Mouse (Mus musculus) urinary bladder, postnatal 25 days (tissue): ENCODE data around the gene Tmsb15l.
"Not testable (repeated sequence)": the region's sequence is repeated elsewhere in the genome, so short reads cannot be mapped to it uniquely, and the experiment has no call there.

Experiments
- DNase-seq: peaks from one replicate; pipeline ENCODE4 v3.0.0; 2022; ENCODE audit warnings: low spot score

Tmsb15l gene

GRCm38 (mm10) chrX:136976424-136977084 is at the start of gene Tmsb15l, which contains the start of gene Tmsb15b1:
Tmsb15l (minus strand) TSS chrX:136976869.
Tmsb15b1 (minus strand) TSS chrX:136976874.
- no peak for DNase-seq

DNA sequence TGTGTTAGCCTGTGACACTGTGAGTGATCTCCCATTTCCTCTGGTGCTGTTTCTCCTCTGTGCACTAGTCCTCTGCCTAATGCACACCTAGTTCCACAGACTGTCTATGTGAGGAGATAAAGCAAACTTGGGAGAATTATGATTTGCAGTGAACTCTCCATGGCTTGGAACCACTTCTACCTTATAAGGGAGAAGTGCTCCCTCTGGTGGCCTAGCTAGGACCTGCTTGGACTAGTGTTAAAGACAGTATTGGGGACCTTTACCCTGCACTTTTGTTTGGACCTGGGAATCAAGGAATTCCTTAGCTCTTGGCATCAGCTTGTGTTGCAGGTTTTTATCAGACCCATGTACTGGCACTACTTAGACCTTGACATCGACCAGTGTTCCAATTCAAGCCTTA is 42.6 kb upstream of the Tmsb15l start:
- DNase-seq: peak; percentile 41

DNA sequence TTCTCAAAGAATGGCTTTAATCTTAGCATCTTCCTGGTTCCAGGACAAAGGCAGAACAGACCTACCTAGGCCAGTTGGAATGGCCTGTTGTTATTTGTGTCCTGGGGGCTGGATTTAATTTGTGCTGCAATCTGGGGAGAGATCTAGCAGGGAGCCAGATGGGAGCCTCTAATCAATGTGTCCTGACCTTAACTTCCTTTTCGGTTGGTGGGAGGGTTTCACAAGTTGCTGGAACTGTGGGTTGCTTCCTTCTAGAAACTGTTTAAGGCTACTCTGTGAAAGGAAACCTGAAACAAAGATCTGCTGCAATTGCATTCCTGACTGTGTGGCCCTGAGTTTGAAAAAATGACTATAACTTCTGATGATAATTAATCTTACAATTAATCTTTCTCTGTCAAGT is 41.0 kb upstream of the Tmsb15l start:
- DNase-seq: no peak

- no peak for DNase-seq
Measured at GRCm38 (mm10) chrX:137015099-137015709, 38.5 kb upstream of the Tmsb15l start.

- no peak for DNase-seq
Measured at GRCm38 (mm10) chrX:136996256-136996655, 19.6 kb upstream of the Tmsb15l start.

GRCm38 (mm10) chrX:136993641-136994040 is 17.0 kb upstream of the Tmsb15l start:
- no peak for DNase-seq

DNA sequence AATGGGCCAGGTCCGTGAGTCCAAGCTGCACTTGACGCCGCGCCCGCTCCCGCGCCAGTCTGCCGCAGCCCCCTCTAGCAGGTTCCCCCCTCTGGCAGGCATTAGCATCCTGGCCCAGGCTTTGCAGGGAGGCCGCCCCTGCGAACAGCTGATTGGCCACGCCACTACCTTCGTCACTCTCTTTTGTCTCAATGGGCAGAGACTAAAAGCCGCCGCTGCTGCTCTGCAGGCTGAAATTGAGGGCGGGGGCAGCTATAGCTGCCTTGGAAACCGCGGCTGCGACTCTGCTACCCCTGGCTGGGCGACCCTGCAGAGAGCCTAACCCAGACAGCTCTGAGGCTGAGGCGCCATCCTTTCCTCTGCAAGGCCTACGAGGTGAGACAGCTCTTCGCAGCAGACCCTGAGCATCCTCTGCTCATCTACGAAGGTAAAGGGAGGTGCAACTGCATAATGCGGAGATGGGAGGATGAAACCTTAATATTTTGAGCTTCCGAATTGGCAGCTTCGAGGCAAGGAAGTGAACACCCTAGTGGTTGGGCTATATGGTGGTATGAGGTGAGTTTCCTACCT is 16.4 kb upstream of the Tmsb15l start, which contains the start of gene Zcchc18:
Gene Zcchc18, plus strand, starts transcription at position 178 of the 570 bp plus-strand sequence.
- DNase-seq: no peak

DNA sequence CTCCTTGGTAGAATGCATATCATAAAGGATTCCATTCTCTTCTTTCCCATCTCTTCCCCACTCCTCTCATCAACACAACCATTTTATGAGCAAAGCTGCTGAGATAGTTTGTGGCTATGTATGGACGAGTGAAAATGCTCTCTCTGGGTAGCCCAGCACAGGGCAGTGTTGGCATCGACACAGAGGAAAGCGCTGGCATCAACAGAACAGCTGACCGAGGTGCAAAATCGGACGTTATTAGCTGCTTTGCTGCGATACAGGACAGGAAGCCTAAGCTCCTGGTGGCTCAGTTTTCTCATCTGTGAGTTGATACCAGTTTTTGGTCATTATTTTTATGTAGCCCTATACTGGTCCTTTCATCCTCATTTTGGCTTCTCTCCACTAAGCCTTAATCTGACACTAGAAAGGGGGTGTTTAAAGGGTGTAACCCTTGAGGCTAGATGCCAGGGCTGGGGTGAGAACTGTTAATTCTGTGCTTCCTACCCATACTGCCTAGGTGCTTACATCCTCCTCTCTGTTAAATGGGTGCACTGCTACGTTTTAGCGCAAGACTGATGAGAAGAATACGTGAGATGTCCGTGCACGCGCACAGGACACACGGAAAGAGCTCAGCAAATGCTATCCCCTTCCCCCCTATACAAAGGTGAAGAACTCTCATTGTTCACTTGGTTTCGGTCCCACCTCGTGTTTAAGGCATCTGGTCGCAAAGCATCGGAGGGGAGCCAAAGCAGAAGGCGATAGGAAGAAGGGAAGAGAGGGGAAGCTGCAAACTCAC is 15.7 kb upstream of the Tmsb15l start:
- no peak for DNase-seq

DNA sequence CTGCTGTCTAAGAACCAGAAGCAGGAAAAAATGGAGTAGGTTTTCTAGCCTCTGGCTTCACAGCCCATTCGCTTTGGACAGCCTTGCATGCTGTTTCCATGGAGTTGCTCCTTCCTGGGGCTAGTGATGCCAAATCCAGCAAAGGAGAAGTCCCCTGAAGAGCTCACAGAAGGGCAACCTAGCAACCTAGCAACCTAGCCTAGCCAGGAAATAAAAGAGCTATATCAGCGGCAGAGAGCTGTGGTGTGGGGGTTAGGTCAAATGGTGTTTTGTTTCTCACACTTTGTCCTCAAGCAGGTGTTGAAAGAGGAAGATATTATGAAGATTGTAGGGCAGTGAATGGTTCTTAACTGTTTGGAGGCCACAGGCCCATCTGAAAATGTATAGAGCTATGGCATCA is 14.6 kb upstream of the Tmsb15l start:
- no peak for DNase-seq

DNA sequence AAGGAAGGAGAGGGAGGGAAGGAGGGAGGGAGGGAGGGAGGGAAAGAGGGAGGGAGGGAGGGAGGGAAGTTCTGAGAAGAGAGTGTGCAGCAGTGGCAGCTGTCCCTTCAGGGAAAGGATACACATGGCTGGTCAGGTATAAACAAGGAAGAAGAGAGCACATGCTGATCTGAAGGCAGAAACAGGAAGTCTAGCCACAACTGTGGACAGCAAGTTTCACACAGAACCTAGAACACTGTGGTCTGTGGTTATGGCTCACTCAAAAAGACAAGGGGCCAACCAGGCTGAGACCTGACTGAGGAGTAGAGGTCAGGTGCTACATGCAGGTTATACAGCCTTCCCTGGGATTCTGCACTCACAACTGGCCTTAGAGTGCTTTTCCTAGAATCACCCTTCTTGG is 9.4 kb upstream of the Tmsb15l start:
- no peak for DNase-seq

DNA sequence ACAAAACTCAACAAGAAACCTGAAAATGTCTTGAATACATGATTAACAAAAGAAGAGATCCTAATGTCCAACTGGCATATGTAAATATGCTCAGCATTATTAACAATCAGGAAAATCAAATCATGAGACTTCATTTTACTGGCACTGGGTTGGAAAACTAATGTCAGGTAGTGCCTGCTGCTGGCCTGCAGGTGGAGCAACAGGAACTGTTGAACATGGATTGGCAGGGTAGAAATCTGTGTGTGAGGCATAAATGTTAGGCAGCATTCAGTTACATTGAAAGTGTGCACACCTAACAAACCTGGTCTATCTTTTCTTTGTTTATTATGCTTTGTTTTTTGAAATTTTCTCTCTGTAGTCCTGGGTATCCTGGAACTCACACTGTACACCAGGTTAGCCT is 1.9 kb upstream of the Tmsb15l start:
- DNase-seq: no peak

GRCm38 (mm10) chrX:136975397-136975796 is 1.3 kb downstream of the Tmsb15l start, which contains the start of gene Tmsb15b2:
Tmsb15b2 (minus strand) TSS chrX:136975497.
- not testable (repeated sequence) for DNase-seq

DNA sequence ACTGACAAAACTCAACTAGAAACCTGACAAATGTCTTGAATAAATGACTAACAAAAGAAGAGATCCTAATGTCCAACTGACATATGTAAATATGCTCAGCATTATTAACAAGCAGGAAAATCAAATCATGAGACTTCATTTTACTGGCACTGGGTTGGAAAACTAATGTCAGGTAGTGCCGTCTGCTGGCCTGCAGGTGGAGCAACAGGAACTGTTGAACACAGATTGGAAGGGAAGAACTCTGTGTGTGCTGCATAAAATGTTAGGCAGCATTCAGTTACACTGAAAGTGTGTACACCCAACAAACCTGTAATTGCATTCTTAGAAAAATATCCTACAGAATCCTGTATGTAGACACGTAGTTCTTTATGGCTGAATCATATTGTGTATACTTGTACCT is 17.0 kb downstream of the Tmsb15l start:
- no peak for DNase-seq

GRCm38 (mm10) chrX:136958300-136958699 is 18.4 kb downstream of the Tmsb15l start:
- not testable (repeated sequence) for DNase-seq

DNA sequence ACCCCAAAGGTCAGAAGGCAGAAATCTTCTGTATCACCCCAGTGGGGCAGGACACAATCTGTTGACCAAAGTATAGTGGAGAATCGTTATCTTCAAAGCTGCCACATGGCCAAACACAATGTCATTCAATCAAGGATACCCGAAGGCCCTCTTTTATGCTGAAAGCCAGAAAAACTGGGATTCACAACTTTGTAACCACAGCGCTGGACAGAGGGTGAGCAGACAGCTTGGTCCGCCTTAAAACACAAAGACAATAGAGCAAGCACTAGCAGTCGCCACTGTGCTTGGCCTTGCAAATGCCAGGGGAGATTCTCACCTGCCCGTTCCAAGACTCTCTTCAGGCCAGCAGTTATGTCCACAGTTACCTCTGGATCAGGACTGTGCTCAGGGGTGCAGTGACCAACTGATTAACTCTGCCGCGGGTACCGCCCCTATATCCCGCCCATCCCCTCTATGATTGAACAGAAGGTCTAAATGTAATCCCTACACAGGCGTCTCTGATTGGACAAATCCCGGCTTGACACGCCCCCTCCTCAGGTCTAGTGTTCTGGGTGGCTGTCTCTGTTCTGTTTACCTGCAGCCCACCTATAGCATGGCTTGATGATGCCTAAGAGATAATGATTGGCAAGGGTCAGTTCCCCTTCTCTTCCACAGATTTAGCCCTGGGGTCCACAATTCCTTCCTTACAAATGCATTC is 18.9 kb downstream of the Tmsb15l start:
- peak; percentile 19 for DNase-seq

GRCm38 (mm10) chrX:136937985-136938384 is 38.7 kb downstream of the Tmsb15l start:
- DNase-seq: no peak

DNA sequence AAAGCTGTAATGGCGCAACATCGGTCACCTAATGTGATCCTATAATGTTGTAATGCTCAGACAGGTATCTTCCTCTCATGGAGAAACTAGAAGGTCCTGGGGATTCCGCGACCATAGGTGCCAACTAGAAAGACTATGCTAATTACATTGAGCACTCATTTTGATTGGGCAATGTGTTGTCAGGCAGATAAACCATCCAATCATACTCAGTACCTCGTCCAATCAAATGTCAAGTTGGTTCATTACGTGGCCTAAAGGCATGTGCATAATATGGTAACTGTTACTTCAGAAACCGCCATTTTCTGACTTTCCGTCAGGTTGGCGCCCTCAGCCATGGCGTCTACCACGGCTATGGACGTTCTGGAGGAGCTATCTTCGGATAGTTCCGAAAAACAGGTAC is 49.6 kb downstream of the Tmsb15l start, which contains the start of gene H2bfm:
Gene H2bfm, plus strand, starts transcription at position 295 of the 400 bp plus-strand sequence.
- no peak for DNase-seq

DNA sequence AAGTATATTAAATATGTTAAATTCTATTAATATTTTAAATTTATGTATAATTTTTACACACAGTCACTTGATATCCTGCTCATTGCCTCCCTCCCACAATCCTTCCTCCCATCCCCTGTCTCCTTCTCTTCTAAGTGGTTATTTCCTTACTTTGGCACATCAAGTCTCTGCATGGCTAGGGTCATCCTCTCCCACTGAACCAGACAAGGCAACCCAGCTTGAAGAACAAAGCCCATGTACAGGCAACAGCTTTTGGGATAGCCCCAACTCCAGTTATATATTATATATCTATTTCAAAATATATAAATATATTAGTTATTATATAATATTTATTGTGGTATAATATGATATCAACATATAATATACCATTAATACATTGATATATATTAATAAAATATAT is 50.8 kb downstream of the Tmsb15l start:
- no peak for DNase-seq
